In the genomic region with DNA sequence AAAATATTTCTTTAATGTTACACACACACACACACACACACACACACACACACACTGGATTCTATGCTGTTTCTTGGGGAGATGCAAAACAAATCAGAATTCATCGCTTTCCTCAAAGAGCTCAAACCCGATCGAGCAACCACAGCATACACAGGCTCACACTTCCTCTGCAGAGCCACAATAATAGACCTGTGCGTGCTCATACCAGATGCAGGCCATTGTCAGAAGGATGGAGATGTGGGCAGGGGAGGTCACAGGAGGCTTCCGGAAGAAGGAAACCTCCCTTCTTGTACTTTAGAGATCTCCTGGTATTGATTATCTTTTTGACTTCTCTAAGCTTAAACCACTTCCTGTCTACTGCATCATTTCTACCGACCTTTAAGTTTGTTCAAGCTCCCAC, we compare ENCODE assay signal across 18 mouse cellular contexts.
A peak's percentile ranks its signal among the peaks of the same experiment; 100 is the strongest.
DNase-seq lines count a peak whose midpoint lies in the region; ATAC-seq and TF ChIP-seq lines count a peak whose summit lies in the region.
"Had no signal": no experiment of that assay in that cellular context is flagged by ENCODE, and none has a peak within 500 bp of the region (broad histone marks: within the 10 kb centered on the region; RNA-seq: fewer than 3 reads in every experiment).

No protein-coding gene starts in this region.

- TF ChIP-seq POLR2A in lung, adult 2 months (IDR thresholded peaks at IDR 0.05; ENCODE audit: borderline replicate concordance, extremely low read depth, low read depth, low read length): no peak

- H3K4me2 ChIP-seq in limb, embryonic 11.5 days (ENCODE audit: low read depth, severe bottlenecking): no peak overlapping the region
- no peak overlapping the region for H3K4me2 ChIP-seq in hindbrain, embryonic 13.5 days
- H3K4me2 ChIP-seq: forebrain, embryonic 13.5 days; intestine, embryonic 15.5 days; limb, embryonic 13.5 days; liver, embryonic 15.5 days; stomach, embryonic 15.5 days had no signal

- H3K27me3 ChIP-seq in limb, embryonic 11.5 days (ENCODE audit: control insufficient read depth, insufficient read depth, low read length): no peaks in the 10 kb centered on the region
- no peaks in the 10 kb centered on the region for H3K27me3 ChIP-seq in hindbrain, embryonic 13.5 days
- H3K27me3 ChIP-seq: forebrain, embryonic 13.5 days; intestine, embryonic 15.5 days; liver, embryonic 15.5 days; stomach, embryonic 15.5 days had no signal

- peak; percentile 76 for DNase-seq in CD4-positive, CD25-positive, alpha-beta regulatory T cell, adult 2 months (ENCODE audit: low read depth, low spot score)
- DNase-seq in T-cell, adult 2 months (ENCODE audit: low spot score): peak; percentile 88
- no peak for DNase-seq in limb, embryonic 11.5 days (ENCODE audit: low spot score)
- peak; percentile 19 for DNase-seq in thymus, postnatal 0 days (ENCODE audit: low spot score)
- DNase-seq in lung, adult 2 months: no peak
- DNase-seq in cerebellum, postnatal 10 days: no peak
- DNase-seq in lung, adult 18-20 months: no peak
- DNase-seq: cerebellum, adult 9-11 months; lung, postnatal 14 days had no signal

- H3K27ac ChIP-seq in limb, embryonic 11.5 days (replicated peaks; ENCODE audit: low read depth, low read length): peak overlapping the region; percentile 4; the same call in 1 of the 2 replicates
- no peak overlapping the region for H3K27ac ChIP-seq in hindbrain, embryonic 13.5 days
- H3K27ac ChIP-seq: forebrain, embryonic 13.5 days; hindbrain, embryonic 10.5 days; intestine, embryonic 15.5 days; left cerebral cortex, adult 2 months; limb, embryonic 13.5 days; liver, embryonic 15.5 days; midbrain, embryonic 10.5 days; stomach, embryonic 15.5 days had no signal

- TF ChIP-seq CTCF in lung, adult 2 months (IDR thresholded peaks at IDR 0.05; ENCODE audit: insufficient read depth, low read length): no peak

- 0 out of 2 replicates have a peak, but pooled peaks have one; percentile 14 for ATAC-seq in limb, embryonic 11.5 days (ENCODE audit: insufficient number of reproducible peaks, low FRiP score, low TSS enrichment, low read depth)
- no peak for ATAC-seq in hindbrain, embryonic 13.5 days (ENCODE audit: low FRiP score)
- ATAC-seq: forebrain, embryonic 13.5 days; intestine, embryonic 15.5 days had no signal

- peaks cover 8% of the 10 kb centered on the region for H3K4me1 ChIP-seq in limb, embryonic 11.5 days (ENCODE audit: control insufficient read depth, insufficient read depth, low read length)
- H3K4me1 ChIP-seq in lung, adult 2 months (ENCODE audit: control insufficient read depth, insufficient read depth, low read length): peaks cover 2% of the 10 kb centered on the region; the same call in 1 of the 2 replicates
- H3K4me1 ChIP-seq in hindbrain, embryonic 13.5 days (replicated peaks): no peaks in the 10 kb centered on the region
- H3K4me1 ChIP-seq: forebrain, embryonic 13.5 days; hindbrain, embryonic 10.5 days; intestine, embryonic 15.5 days; liver, embryonic 15.5 days; midbrain, embryonic 10.5 days; stomach, embryonic 15.5 days had no signal

- no peak overlapping the region for H3K4me3 ChIP-seq in limb, embryonic 11.5 days (ENCODE audit: low read depth, low read length)
- no peak overlapping the region for H3K4me3 ChIP-seq in lung, adult 2 months (replicated peaks; ENCODE audit: extremely low read depth, low read depth, low read length)
- H3K4me3 ChIP-seq in hindbrain, embryonic 13.5 days: no peak overlapping the region
- H3K4me3 ChIP-seq: forebrain, embryonic 13.5 days; hindbrain, embryonic 10.5 days; intestine, embryonic 15.5 days; left cerebral cortex, adult 2 months; limb, embryonic 13.5 days; liver, embryonic 15.5 days; midbrain, embryonic 10.5 days; stomach, embryonic 15.5 days had no signal

- WGBS in limb, embryonic 11.5 days: 55% methylated on average over 6 of the region's 6 CpGs
- 73% methylated on average over 6 of the region's 6 CpGs for WGBS in lung, adult 2 months
- 87% methylated on average over 6 of the region's 6 CpGs for WGBS in hindbrain, embryonic 13.5 days

- H3K36me3 ChIP-seq in limb, embryonic 11.5 days (ENCODE audit: control insufficient read depth, insufficient read depth, low read length): no peaks in the 10 kb centered on the region
- H3K36me3 ChIP-seq in hindbrain, embryonic 13.5 days: no peaks in the 10 kb centered on the region
- H3K36me3 ChIP-seq: hindbrain, embryonic 10.5 days; intestine, embryonic 15.5 days; limb, embryonic 13.5 days; liver, embryonic 15.5 days; midbrain, embryonic 10.5 days; stomach, embryonic 15.5 days had no signal

- no peaks in the 10 kb centered on the region for H3K9me3 ChIP-seq in limb, embryonic 11.5 days (ENCODE audit: control insufficient read depth, low read length)
- H3K9me3 ChIP-seq in hindbrain, embryonic 13.5 days: no peaks in the 10 kb centered on the region
- H3K9me3 ChIP-seq: forebrain, embryonic 13.5 days; hindbrain, embryonic 10.5 days; intestine, embryonic 15.5 days; limb, embryonic 13.5 days; liver, embryonic 15.5 days; midbrain, embryonic 10.5 days; stomach, embryonic 15.5 days had no signal

- no peak overlapping the region for H3K9ac ChIP-seq in limb, embryonic 11.5 days (ENCODE audit: low read length)
- no peak overlapping the region for H3K9ac ChIP-seq in hindbrain, embryonic 13.5 days
- H3K9ac ChIP-seq: forebrain, embryonic 13.5 days; intestine, embryonic 15.5 days; limb, embryonic 13.5 days; liver, embryonic 15.5 days; stomach, embryonic 15.5 days had no signal

Comparison
In these comparisons a context has a peak if more than half of its experiments do, and no peak if none do; other contexts are left out.
1. DNase-seq: peak in CD4-positive, CD25-positive, alpha-beta regulatory T cell, adult 2 months (single experiment), T-cell, adult 2 months (single experiment) and thymus, postnatal 0 days (single experiment); none in limb, embryonic 11.5 days (single experiment), lung, adult 2 months (single experiment), cerebellum, postnatal 10 days (0 of 2) and lung, adult 18-20 months (0 of 2).